Mouse (Mus musculus): ENCODE measurements around the gene Gucy2c.

- TF ChIP-seq GATA1 (IDR thresholded peaks at IDR 0.05; ENCODE audit: low read length) (no peak), TAL1 (IDR thresholded peaks at IDR 0.05; ENCODE audit: low read length) (no peak)
These were observed 80.4 kb downstream of the Gucy2c start for GRCm38 (mm10) chr6:136701185-136701584.
